Mouse (Mus musculus) adrenal gland, adult 18-20 months (tissue): Measurements from ENCODE around the gene Antxr1. TPM values are rescaled to one million over a fixed set of nuclear protein-coding genes. Genes with fewer than 3 reads are reported as not detected.
A peak's percentile ranks its signal among the peaks of the same experiment; 100 is the strongest.

ENCODE experiments used
- DNase-seq, 2 experiments: peaks; one replicate each; pipeline ENCODE4 v3.0.0; 2021 to 2022; ENCODE audit warnings: low spot score in 2 of 2
- long read RNA-seq, 2 experiments: library from polyadenylated mRNA; stranded (forward); transcript quantifications; one replicate each; pipeline ENCODE4 v2.0.0; 2021
- total RNA-seq, 2 experiments: library from RNA; stranded (reverse); gene quantifications; 1 replicate in 1 of 2; 2 replicates in 1 of 2; pipeline ENCODE4 v1.2.3; 2021

Antxr1 gene
- 10 to 100 TPM in 1 of 2 experiments, 1 to 10 TPM in 1; 9.4 to 20.1 TPM for total RNA-seq
- long read RNA-seq, experiment 1, partial matches to known transcripts = 0 of 2 reads
- long read RNA-seq, experiment 1, other reads (novel, unspliced or antisense) = 2 of 2 reads
- long read RNA-seq, experiment 2, partial matches to known transcripts = 0 of 4 reads
- long read RNA-seq, experiment 2, other reads (novel, unspliced or antisense) = 4 of 4 reads

DNA sequence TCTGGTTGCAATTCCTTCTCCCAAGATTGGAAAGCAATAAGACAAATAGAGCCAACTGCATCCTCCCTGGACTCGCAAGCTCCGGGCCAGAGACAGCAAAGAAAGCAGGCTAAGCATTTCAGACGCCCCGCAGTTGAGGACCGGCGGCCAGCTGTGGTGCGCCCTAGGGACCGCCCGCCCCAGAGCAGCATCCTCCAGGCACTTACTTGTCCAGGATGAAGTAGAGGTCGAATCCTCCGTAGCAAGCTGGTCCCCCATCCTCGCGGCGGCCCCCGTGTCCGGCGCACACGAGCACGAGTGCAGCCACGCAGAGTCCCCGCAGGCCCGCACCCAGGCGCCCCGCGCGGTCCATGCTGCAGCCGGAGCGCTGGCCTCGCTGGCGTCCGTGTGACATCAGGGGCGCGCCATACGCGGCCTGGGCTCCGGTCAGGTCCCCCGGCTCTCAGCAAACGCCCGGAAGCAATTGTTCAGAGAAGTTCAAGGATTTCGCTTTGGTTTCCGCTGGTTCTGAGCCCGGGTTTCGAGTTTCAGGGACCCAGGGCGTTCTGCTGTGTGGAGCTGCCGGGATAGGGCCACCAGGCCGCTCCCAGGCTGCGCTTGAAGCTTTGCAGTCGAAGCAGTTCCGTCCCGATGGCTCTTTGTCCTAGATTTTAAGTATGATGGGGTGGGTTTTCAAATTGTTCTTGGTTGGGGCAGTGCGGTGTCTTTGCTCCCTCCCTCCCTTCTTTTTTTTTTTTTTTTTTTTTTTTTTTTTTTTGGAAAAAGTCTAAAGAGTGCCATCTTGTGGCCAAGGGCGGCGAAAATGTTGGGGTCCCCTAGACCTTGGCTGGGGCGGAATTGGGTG lies at the start of gene Antxr1:
TSS of gene Antxr1 (minus strand) at position 731 of the 844 bp plus-strand sequence.
- DNase-seq = peak; percentile 40 to 57

DNA sequence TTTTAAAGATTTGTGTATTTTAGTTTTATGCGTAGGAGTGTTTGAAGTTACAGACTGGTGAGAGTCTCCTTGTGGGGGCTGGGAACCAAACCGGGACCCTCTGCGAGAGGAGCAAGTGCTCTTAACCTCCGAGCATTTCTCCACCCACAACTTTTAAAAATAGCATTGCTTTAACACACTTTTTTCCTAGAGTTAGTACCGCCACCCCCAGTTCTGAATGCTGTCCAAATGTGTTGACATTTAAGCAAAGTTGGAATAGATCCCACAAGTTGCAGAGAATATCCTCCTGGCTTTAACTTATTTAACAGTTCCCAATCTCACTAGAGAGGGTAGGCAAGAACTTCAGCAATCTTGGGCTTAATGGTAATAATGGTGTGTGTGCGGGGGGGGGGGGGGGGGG lies 49.1 kb upstream of the Antxr1 start:
- no peak for DNase-seq

DNA sequence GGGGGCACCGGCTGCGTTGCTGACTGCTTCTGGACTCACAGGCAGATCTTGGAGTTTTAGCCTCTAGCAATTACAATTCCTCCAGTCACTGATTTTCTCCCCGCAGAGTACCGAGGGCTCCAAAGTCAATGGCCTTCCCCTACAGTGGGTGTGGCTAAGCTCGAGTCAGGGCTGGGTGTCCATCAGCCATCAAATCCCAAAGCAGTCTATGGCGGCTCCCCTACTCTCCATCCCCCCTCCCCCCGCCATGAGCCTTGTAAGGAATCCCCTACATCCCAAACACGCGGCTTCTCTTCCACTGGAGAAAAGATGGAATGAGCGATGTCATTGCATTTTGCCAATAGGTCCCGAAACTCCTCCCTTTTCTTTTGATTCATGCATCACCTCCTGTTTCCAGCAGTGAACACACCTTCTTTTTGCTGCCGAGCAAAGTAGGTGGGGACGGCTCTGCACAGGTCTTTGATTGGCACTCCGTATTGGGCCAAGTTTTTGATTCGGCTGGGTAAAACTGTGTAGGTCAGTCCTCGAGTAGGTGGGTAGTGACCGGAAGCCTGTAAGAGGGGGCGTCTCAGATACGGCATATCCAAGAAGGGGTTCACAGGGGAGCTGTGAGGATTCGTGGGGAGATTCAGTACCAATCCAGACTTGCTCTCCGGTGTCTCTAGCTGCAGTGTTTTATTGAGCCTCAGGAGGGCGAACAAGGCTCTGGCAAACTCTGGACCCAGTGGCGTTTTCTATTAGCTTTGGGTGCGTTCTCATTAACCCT lies 48.5 kb upstream of the Antxr1 start:
- no peak for DNase-seq

DNA sequence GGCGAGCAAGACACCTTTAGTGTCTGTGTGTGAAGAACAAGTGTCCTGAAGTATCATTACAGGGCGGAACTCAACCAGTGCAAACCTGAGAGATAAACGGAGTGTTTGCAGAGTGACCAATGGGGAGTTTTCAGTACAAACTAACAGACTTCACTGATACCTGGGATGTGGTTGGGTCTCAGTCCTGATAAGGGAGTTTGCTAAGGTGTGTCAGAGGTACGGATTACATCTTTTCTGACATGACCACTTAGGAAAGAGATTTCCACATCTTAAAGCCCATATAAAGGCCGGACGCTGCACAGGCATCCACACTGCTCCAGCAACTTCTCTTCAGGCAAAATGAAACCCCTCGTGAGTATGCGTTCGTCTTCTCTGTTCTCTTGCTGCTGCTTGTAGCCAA lies 37.4 kb upstream of the Antxr1 start, which contains the start of gene Gkn2:
TSS of gene Gkn2 (plus strand) at position 301 of the 400 bp plus-strand sequence.
- no peak for DNase-seq

DNA sequence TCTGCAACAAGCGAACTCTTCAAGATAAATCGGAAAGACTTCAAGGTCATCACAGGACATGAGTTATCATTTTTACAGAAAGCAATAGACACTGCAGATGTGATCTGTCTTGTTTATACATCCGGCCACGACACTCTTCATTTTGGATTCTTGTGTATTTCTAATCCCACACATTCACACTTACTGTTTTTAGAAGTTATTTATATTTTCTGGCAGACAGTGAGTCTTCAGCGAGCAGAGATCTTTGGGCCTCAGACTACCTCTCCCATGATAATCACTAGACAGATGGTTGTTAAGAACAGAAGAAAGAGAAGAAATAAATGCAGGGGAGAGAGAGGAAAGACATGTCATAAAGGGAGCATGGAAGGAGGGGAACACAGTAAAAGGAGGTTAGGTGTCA lies 33.6 kb upstream of the Antxr1 start:
- no peak for DNase-seq

DNA sequence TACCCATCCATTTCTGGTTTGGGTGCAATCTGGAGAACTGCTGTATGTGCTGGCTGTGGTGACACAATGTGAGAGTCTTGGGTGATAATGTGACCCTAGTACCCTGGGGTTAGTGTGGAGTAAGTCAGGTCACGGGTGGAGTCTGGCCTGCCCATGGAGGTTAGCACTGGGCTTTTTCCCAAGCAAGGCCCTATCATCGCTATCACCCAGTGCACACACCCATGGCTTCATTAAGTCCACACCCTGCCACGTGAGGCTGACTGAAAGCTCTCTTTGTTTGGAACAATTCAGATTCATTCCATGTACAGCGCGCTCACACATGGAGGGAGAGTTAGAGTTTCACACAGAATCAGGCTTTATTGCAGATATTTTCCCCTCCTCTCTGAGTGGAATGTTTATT lies 18.8 kb upstream of the Antxr1 start:
- DNase-seq = no peak

DNA sequence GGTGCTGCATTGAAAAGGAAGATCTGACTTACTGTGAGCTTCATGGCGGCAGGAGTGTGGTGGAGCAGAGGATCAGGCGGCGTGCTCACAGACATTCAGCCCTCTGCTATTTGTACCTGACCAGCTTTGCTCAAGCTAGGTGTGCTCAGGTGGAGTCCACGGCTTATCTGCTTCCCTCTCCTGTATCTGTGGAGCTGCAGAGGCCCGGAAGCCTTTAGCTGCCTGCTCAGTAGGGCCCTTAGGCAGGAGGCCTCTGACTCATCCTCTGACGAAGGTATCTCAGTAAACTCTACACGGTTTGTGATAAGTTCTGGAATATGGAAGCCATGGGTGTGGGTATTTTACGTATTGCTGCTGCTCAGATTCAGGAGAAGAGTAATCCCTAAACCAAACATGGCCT lies 15.2 kb upstream of the Antxr1 start, which contains the start of gene Gkn1:
TSS of gene Gkn1 (minus strand) at position 114 of the 400 bp plus-strand sequence.
- no peak for DNase-seq

DNA sequence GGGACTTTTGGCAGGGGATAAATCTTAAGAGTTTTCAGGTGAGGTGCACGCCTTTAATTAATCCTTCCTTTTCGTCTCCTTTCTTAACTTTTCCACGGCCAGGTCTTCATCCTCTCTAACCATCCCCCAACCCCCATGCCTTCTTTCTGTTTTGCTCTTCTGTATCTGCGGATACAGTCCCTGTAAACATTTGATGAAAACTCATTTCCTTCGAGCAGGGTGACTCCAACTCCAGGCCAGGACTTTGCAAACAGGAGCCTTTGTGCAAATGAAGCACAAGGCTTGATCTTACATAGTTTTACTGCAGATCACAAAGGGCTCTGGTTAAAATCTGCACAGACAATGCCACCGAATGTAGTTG lies 294 bp upstream of the Antxr1 start:
- no peak for DNase-seq

DNA sequence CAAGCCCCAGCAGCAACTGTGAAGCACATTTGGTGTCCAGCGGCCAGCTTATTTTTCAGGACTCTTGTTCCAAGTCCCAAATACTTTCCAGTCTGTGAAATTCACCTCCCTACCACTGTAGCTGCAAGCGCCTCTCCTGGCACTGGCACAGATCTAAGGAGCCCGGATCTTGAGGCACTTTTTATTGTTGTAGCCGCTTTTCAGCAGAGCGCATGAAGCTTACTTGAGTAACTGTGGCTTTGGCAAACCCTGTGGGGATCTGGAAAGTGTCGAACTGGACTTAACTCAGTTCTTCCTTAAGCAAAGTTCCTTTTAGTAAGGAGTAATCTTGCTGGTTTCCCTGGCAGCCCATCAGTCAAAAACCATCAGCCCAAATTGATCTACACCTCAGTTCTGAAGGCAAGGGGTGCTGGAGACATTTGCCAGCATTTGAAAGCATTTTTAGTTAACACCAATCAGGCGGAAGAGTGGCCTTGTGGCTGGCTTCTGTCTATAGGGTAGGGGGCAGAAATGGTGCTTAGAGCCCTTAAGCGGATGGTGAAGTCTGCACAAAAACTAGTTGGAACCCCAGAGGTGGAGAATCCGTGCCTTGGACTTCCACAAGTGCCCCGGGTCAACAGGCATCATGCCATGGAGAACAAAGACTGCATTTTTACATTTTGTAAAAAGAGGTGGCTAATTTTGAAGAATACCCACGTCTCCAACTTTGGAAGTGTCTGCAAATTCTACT lies 1.1 kb downstream of the Antxr1 start:
- DNase-seq = no peak

DNA sequence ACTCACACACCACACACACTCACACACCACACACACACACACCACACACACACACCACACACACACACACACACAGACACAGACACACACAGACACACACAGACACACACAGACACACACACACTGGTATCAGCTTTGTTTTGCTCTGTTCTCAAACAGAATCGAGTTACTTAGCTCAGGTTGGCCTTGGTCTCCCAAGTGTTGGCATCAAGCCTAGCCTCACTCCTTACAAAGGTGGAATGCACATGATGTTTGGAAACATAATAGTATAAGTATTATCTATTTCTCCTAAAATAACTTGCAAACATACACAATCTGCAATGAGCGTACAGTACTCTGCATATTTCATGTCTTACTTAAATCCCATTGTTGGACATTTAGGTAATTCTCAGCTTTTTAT lies 3.2 kb downstream of the Antxr1 start:
- DNase-seq = no peak

DNA sequence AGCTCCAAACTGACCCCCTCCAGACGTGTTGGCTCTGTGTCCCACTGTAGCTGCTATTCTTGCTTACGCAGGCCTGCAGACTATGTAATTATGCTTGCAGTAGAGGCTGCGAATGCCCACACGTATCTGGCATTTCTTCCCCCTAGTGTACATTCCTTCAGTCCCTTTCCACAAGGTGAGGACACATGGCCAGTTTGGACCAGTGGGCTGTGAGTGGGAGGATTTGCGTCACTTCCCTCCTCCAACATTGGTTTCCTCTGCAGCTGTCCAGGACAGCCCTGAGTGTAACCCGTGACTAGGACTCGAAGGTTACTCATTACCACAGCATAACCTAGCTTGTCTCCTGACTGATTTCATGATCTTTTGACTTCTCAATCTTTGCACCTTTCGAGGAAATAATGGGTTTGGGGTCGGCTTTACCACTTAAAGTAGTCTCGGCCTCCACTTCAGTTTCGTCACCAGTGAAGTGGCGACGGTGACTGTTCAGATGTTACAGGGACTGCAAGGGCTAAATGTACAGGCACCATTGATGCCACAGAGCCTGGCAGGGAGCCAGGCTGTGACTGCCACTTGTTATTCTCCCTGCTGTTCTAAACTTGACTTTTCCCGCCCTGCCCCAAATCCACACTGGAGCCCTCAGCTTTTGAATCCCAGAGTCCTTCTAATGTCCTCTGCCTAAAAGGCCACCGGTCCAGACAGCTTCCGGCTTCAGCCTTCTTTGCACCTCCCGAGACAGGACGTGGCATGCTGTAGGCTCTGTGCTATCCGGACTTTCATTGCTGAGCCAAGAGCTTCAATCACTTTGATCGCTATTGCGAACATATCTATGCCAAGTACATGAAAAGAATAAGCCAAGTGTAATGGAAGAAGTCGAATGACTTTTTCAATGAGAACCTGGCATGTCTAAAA lies 7.1 kb downstream of the Antxr1 start:
- no peak for DNase-seq

DNA sequence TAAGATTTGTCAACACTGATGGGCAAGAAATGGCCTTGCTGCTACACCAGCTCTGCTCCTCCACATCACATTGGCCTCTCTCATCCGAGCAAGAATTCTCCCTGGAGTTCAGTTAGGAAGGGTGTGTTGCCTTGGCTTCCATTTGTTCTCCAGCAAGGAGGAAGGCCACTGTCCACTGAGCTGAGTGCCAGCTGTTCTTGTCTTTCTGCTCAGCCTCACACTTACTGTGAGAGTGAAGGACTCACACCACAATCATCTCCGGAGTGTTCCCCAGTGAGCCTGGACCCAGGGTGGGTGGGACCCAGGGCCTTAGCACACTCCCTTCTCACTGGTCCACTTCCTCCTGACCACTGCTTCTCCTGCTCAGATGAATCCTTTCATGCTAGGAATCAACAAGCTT lies 8.7 kb downstream of the Antxr1 start:
- DNase-seq = no peak

DNA sequence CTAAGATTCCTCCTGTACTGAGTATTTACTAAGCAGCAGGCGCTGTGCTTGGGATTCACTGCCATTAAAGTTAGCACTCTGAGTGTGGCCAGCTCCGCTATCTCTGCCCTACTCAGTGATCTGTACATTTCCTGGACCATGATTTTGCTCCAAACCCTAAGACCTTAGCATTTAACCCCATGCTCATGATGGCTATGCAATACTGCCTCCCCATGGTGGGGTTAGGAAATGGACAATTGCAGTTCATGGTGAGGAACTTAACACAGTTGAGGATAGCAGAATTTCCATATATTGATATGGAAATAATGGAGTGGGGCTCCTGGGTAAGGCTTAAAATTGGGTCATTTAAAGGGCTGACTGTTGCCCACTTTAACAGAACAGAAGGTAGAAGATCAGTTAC lies 12.2 kb downstream of the Antxr1 start:
- peak in 1 of 2 experiments; percentile 25 for DNase-seq

DNA sequence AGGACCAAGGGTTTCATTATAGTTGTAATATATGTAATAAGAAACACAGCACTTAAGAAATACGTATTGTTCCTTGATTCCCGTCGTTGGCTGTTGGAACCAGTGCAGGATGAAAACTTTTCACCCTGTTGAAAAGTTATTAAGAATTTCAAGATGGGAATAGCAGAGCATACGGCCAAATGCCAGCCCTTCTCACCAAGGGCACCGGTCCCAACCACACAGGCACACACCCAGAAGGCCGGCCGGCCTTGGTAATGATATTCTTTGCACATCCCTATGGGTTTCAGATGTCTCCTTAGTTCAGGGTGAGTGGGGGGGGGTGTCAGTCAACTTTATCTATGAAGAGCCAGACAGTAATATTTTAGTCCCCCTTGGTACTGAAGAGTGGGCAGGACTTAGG lies 17.0 kb downstream of the Antxr1 start:
- no peak for DNase-seq

DNA sequence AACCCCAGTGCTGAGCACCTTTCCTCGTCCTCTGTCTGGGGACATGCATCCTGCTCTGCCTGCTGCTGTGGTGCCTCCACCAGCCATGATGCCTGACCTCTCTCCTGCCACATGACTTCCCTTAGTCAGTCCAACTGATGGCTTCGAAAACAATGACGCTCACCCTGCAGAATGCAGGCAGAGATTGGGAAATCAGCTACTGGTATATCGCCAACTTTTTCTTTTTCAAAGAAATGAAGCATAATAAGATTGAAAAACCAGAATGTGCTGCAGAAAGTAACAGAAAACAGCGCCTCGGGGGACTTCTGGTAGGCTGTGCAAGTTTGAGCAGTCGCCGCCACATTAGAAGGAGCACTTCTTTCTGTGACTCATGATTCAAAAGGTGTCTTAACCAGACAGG lies 18.7 kb downstream of the Antxr1 start:
- DNase-seq = no peak

DNA sequence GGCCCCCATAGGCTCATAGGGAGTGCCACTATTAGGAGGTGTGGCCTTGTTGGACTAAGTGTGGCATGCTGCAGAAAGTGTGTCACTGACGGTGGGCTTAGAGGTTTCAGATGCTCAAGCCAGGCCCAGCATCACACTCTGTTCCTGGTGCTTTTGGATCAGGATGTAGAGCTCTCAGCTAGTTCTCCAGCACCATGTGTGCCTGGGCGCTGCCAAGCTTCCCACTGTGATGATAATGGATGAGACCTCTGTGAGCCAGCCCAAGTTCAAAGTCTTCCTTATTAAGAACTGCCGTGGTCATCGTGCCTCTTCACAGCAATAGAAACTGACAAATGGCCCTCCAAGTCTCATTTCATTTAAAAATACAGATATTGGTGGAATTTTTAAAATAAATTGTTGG lies 22.9 kb downstream of the Antxr1 start:
- DNase-seq = no peak

DNA sequence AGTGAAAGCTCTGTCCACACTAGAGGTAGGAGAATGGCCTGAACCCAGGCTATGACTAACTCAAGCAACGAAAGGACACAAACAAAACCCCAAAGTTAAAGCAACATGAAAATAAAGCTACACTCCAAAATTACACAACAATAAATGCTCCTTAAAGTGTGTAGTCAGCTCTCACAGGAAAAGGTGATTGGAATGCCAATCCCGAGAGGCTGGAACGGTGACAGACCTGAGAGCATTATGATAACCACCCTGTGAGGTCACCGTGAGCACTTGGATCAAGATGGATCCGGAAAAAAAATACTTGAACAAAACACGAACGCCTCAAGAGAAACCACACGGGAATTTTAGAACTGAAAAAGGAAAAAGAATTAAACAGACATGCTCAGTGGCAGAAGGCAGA lies 31.1 kb downstream of the Antxr1 start:
- DNase-seq = no peak

DNA sequence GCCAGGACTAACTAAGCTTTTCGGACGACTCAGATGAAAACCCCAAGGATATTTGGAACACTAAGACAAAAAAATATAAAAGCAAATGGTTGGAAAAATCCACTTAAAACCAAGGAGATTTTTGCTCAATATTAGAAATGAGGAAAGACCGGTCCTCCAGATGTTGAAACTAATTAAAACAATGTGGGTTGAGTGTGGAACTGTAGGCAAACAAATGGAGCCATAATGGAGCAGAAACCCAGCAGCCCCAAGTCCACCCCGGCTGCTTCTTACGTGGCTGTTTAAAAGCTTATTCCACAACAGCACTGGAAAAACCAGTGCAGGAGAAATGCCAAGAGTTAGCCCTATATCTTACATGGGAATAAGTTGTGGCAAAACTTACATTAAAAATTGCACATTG lies 32.9 kb downstream of the Antxr1 start:
- no peak for DNase-seq

DNA sequence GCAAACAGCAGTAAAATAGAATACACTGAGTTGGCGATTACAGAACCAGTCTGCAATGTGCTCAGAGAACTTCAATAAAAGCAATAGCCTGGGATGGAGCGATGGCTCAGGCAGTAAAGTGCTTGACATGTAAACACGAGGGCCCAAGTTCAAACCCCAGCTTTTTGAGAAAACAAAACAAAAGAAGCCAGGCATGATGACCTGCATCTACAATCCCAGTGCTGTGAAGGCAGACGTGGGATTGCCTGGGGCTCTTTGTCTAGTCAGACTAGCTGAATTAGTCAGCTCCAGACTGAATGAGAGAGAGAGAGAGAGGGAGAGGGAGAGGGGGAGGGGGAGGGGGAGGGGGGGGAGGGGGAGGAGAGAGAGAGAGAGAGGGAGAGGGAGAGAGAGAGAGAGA lies 33.6 kb downstream of the Antxr1 start:
- no peak for DNase-seq

DNA sequence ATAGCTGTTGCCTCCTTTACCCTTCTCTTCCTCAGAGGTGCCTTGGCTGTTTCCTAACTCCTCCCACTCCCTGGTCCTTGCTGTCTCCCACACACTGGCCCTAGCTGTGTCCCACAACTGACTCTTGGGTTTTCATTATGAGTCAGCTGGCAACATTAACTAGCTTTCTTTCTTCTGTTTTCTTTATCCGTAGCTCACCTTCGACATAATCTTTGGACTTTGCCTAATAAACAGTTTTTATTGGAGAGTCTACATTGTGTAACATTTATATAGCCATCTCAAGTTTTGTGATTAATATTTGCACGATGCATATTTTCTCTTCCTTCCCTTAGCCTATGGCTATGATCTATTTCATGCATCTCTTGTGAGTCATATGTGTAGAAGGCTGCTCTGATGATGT lies 40.7 kb downstream of the Antxr1 start:
- DNase-seq = no peak
